Mouse (Mus musculus) cortical plate, adult 2 months (tissue): Measurements from ENCODE around the gene Esr1. TPM values are rescaled to one million over a fixed set of nuclear protein-coding genes. Genes with fewer than 3 reads are reported as not detected.

Experiments used
- H3K27ac ChIP-seq: fragments of 200-500 bp; 2 replicates; pipeline ENCODE4 v1.5.1; 2012; ENCODE audit warnings: low read length, control low read depth, inconsistent platforms; ENCODE audit not compliant: insufficient read depth
- H3K4me1 ChIP-seq: fragments of 200-500 bp; 2 replicates; pipeline ENCODE4 v1.6.1; 2011; ENCODE audit warnings: low read length; ENCODE audit not compliant: control insufficient read depth, insufficient read depth
- H3K4me3 ChIP-seq: fragments of 200-500 bp; 2 replicates; pipeline ENCODE4 v1.5.1; 2011; ENCODE audit warnings: mild to moderate bottlenecking, low read length, control low read depth; ENCODE audit not compliant: insufficient read depth
- CTCF ChIP-seq: fragments of 200-500 bp; IDR thresholded peaks from 2 replicates; pipeline ENCODE4 v1.5.1; 2011; ENCODE audit warnings: mild to moderate bottlenecking, control low read depth, low read length; ENCODE audit not compliant: insufficient read depth; ENCODE audit errors: extremely low read depth
- POLR2A ChIP-seq: fragments of 200-500 bp; IDR thresholded peaks from 2 replicates; pipeline ENCODE4 v1.6.1; 2011; ENCODE audit warnings: mild to moderate bottlenecking, low read length, control low read depth; ENCODE audit not compliant: insufficient read depth; ENCODE audit errors: extremely low read depth
- polyA plus RNA-seq: library from polyadenylated mRNA; depleted of rRNA; stranded (reverse); fragments of >200 nt; gene quantifications from 2 replicates; pipeline ENCODE4 v1.2.3, GENCODE M21; 2012

The Esr1 gene
- polyA plus RNA-seq, 1 experiment: 0.65 TPM

DNA sequence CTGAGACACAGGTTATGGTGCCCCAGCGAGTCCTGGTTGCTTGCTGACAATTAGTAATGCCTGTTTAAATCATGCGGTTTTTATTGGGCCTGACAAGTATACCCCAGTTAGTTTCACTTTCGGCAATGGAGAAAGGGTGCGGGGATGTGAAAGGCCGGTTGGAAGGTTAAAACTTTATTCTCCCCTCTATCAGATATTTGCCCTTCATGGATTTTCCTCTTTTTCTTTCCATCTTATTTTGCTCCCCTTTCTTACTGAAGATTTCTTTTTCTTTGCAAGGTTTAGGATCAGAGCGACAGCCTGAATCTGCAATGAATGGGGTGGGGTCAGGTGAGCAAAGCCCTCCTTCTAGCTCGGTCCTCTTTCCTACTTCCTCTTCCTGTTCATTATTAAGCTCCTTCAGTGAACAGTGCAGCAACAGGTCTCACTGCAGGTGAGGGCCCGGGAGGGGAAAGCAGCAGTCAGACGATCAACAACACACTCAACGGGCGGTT is 20.9 kb downstream of the Esr1 start:
- Histone ChIP-seq H3K27ac (no peak overlapping the region), H3K4me3 (no peak overlapping the region), H3K4me1 (no peaks in the 10 kb centered on the region)
- no peak for TF ChIP-seq POLR2A
- no peak for TF ChIP-seq CTCF

DNA sequence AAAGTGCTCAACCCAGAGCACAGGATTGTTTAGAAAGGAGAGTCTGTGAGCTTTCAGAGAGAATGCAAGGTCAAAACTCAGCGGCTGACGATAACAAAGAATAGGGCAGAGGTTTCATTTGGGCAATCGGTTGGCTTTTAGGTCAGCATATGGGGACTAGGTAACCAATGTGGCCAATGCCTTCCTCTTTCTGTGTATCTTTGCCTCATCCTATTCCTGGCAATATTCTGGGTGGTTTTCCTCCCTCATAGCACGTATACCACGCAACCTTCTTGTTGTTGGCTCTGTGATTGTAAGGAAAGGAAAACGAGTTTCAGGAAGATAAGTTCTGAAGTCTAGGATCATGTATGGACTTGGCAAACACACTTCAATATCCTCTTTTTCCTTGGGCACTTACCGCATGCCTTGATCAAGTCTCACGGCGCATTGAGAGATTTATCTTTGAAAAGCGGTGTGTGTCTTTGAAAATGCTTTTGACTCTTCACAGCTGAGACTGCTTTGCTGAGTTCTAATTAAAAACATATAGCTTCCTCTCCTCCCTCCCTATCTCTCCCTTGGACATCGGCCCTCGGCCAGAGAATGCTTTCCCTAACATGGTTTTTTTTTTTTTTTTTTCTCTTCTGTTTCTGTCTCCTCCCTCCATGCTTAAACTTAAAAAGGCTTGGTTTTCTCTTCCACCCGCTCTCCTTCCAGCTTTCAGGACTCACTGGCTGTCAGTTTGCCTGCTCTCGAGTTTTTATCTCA is 22.1 kb downstream of the Esr1 start:
- TF ChIP-seq POLR2A (no peak), CTCF (no peak)
- no peaks in the 10 kb centered on the region for H3K4me1 ChIP-seq
- H3K27ac ChIP-seq: no peak overlapping the region
- H3K4me3 ChIP-seq: no peak overlapping the region

DNA sequence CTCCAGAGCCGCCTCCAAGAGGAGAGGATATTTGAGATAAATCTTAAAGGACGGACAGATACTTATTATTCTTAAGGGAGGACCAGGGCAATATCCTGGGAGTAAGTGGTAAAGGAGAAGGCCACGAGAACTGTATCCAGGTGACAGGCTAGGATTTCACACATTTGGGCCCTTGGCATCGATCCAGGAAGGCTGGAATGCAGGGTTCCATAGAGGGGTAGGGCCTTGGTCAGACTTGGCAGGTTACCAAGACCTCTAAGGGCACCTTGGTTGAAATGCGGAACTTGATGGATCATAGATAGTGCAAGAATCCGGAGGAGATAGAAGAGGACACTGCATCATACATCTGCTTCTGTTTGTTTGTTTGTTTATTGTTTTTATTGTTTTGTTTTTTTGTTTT is 24.3 kb downstream of the Esr1 start:
- Histone ChIP-seq H3K4me1 (no peaks in the 10 kb centered on the region), H3K4me3 (no peak overlapping the region)
- no peak for TF ChIP-seq POLR2A
- no peak for TF ChIP-seq CTCF

DNA sequence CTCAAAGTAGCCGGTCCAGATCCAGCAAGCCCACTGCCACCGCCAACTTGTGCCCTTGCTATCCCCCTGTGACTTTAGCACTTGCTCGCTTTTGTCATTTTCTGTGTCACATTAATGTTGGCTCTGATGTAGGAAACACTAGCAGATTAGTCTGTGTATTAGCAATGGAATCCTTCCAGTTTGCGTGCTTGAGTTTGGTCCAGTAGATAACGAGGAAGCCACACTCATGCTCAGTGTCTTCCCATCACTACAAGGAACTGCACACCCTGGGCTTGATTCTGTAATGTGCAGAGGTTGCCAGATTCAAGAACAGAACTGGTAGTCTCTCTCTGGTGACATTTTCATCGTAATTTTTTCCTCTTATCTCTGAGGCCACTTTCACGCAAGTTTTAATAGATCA is 34.7 kb downstream of the Esr1 start:
- no peak overlapping the region for H3K4me3 ChIP-seq
- H3K4me1 ChIP-seq: no peaks in the 10 kb centered on the region
- H3K27ac ChIP-seq: no peak overlapping the region
- TF ChIP-seq CTCF (no peak), POLR2A (no peak)

More for the DNA sequence above, 24.3 kb downstream of the Esr1 start:
- H3K27ac ChIP-seq: no peak overlapping the region

DNA sequence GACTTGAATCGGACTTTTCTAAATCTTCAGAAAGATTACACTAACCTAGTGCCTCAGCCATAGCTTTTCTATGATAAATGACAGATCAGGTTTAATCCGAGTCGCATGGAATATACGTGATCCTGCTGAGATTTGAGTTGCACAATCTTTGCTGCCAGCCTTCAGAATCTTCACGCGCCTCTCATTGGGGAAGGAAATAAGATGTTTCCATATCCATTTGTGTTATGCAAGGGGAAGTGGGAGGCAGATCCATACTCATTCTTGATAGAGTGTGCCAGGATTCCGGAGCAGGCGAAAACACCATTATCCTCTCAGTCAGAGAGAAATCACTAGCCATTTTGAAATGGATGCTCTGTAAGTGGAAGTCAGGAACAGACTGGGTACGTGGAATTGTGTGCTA is 35.5 kb downstream of the Esr1 start:
- TF ChIP-seq POLR2A: no peak
- no peak for TF ChIP-seq CTCF
- H3K4me3 ChIP-seq: no peak overlapping the region
- no peak overlapping the region for H3K27ac ChIP-seq
- H3K4me1 ChIP-seq: no peaks in the 10 kb centered on the region

DNA sequence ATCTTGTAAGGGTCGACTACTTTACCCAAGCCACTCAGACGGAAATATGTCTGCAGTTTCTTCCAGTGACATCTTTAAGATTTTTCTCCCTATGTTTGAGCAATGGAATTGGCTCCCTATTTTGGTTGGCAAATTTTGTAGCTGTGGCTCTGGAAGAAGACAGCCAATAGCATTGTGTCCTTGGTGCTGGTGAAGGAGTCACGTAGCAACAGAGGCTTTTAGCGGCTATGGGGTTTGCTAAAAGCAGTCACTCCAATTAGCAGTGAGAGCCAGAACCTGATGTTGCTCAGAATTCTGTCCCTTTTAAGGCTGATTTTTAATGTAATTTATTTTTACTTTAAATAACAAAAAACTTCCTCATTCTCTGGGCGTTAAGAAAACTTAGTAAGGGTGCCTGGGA is 54.0 kb downstream of the Esr1 start:
- H3K4me3 ChIP-seq: no peak overlapping the region
- no peak overlapping the region for H3K27ac ChIP-seq
- no peaks in the 10 kb centered on the region for H3K4me1 ChIP-seq
- TF ChIP-seq CTCF (no peak), POLR2A (no peak)

DNA sequence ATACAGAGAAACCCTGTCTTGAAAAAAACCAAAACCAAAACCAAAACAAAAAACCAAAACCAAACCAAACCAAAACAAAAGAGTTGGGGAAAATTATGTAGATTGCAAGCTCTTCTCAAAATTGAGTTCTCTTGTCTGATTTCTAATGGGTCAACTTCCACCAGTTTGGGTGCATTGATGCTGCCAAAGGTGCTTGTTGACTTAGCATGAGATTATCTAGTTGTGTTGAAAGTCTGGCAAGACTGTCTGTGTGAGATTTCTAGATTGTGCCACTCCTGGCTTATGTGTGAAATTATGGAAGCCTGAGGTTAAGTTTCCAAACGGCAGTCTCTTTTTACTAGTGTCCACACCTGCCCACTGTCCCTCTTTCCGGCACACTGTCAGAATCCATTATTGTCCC is 55.6 kb downstream of the Esr1 start:
- 0 out of 2 replicates have a peak, but pooled peaks cover 1% of the 10 kb centered on the region for H3K4me1 ChIP-seq
- TF ChIP-seq POLR2A (no peak), CTCF (no peak)
- H3K4me3 ChIP-seq: no peak overlapping the region
- no peak overlapping the region for H3K27ac ChIP-seq

DNA sequence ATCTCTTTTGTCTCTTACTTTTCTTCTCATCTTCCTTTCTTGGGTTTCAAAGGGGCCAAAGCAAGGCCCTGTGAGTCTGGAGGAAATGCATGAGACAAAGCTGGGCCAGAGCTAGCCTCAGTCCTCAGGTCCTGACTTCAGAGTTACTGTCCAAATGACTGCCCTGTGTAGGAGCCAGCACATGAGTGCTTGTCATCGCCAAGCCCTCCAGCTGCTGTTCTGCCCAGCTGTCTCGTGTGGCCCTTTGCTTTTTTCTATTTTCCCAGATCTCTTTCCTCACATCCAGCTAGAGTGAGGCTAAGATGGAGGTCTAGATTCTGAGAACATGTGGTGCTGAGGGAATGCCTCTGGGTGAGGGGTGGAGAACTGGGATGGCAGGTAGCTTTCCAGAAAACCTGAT is 58.7 kb downstream of the Esr1 start:
- TF ChIP-seq CTCF (no peak), POLR2A (no peak)
- Histone ChIP-seq H3K27ac (no peak overlapping the region), H3K4me3 (no peak overlapping the region), H3K4me1 (0 out of 2 replicates have a peak, but pooled peaks cover 1% of the 10 kb centered on the region)

DNA sequence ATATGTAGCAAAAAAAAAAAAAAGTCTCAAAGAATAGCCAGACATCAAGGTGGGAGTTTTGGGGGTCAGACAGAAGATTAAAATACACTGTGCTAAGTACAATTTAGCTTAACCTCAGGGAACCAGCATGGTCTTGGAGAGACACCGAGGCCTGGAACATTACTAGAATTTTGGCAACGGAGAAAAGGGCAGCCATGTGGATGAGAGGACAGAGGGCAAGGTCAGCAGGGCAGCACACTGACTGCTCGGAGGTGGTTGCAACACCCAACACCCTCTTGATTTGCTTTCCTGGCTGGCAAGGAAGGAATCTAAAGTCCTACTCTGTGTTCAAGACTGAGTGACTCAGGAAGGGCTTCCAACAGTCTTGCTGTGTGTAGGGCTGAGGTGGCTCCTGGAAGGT is 60.5 kb downstream of the Esr1 start:
- H3K4me3 ChIP-seq: no peak overlapping the region
- H3K4me1 ChIP-seq: 0 out of 2 replicates have a peak, but pooled peaks cover 1% of the 10 kb centered on the region
- H3K27ac ChIP-seq: no peak overlapping the region
- TF ChIP-seq POLR2A: no peak
- no peak for TF ChIP-seq CTCF

DNA sequence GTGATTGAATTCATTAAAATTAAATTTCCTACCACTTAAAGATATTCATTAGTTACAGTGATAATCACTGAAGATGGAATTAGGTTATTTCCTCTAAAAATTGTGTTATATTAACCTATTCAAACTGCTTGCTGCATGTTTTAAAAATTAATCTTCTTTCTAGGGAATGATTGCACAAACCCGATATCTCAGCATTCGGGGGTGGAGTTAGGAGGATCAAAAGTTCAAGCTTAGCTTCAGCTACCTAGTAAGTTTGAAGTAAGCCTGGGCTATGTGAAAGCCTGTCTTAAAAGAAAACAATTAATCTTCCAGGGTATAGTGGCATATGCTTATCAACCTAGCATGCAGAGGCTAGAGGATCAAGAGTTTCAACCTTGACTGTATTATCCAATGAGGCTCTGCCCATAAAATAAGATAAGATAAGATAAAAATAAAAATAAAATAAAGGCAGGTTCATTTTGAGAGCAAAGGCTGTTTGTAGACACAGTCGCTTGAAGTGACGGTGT is 62.0 kb downstream of the Esr1 start:
- 0 out of 2 replicates have a peak, but pooled peaks cover 1% of the 10 kb centered on the region for H3K4me1 ChIP-seq
- TF ChIP-seq POLR2A (no peak), CTCF (no peak)
- no peak overlapping the region for H3K4me3 ChIP-seq
- no peak overlapping the region for H3K27ac ChIP-seq
